Mouse (Mus musculus) cerebellum, postnatal 25 days (tissue): ENCODE data around the gene Aym1.
"Not testable (repeated sequence)": the region's sequence is repeated elsewhere in the genome, so short reads cannot be mapped to it uniquely, and the experiment has no call there.

ENCODE experiments used
- DNase-seq, 2 experiments: peaks; one replicate each; pipeline ENCODE4 v3.0.0; 2021; ENCODE audit warnings: mixed read lengths in 2 of 2

The Aym1 gene

GRCm38 (mm10) chr5:113357186-113357585 lies at the start of gene Aym1:
Gene Aym1 (plus strand): TSS chr5:113357294.
- no peak for DNase-seq

- DNase-seq = peak; percentile 52 to 55
Observed at GRCm38 (mm10) chr5:113309491-113310376, 47.4 kb upstream of the Aym1 start.

- DNase-seq = peak; percentile 93 to 97
Observed at GRCm38 (mm10) chr5:113310377-113311003, 46.6 kb upstream of the Aym1 start, which contains the start of gene Sgsm1. Gene Sgsm1 (minus strand): TSS chr5:113310786.

- peak; percentile 94 to 96 for DNase-seq
Observed at GRCm38 (mm10) chr5:113313998-113314397, 43.1 kb upstream of the Aym1 start.

GRCm38 (mm10) chr5:113323784-113324638 lies 33.1 kb upstream of the Aym1 start:
- peak; percentile 54 to 67 for DNase-seq

GRCm38 (mm10) chr5:113329463-113329862 lies 27.6 kb upstream of the Aym1 start:
- no peak for DNase-seq

GRCm38 (mm10) chr5:113330202-113330601 lies 26.9 kb upstream of the Aym1 start:
- DNase-seq = no peak

GRCm38 (mm10) chr5:113332239-113332638 lies 24.9 kb upstream of the Aym1 start:
- DNase-seq = peak in 1 of 2 experiments; percentile 60

- DNase-seq = no peak
Observed at GRCm38 (mm10) chr5:113332899-113333298, 24.2 kb upstream of the Aym1 start.

- DNase-seq = no peak
Observed at GRCm38 (mm10) chr5:113334621-113335530, 22.2 kb upstream of the Aym1 start.

- DNase-seq = no peak
Observed at GRCm38 (mm10) chr5:113335732-113336131, 21.4 kb upstream of the Aym1 start.

- no peak for DNase-seq
Observed at GRCm38 (mm10) chr5:113336281-113336680, 20.8 kb upstream of the Aym1 start.

- no peak for DNase-seq
Observed at GRCm38 (mm10) chr5:113344635-113345386, 12.3 kb upstream of the Aym1 start.

- DNase-seq = no peak
Observed at GRCm38 (mm10) chr5:113345781-113346180, 11.3 kb upstream of the Aym1 start.

- DNase-seq = not testable (repeated sequence)
Observed at GRCm38 (mm10) chr5:113346651-113347050, 10.4 kb upstream of the Aym1 start.

GRCm38 (mm10) chr5:113347593-113347992 lies 9.5 kb upstream of the Aym1 start:
- DNase-seq = no peak

- peak; percentile 36 to 60 for DNase-seq
Observed at GRCm38 (mm10) chr5:113348597-113348996, 8.5 kb upstream of the Aym1 start.

- no peak for DNase-seq
Observed at GRCm38 (mm10) chr5:113349226-113349625, 7.9 kb upstream of the Aym1 start.

GRCm38 (mm10) chr5:113349810-113350209 lies 7.3 kb upstream of the Aym1 start:
- DNase-seq = no peak

- DNase-seq = no peak
Observed at GRCm38 (mm10) chr5:113351768-113352167, 5.3 kb upstream of the Aym1 start.

GRCm38 (mm10) chr5:113352636-113353035 lies 4.5 kb upstream of the Aym1 start:
- no peak for DNase-seq
